Mouse (Mus musculus) midbrain, postnatal 0 days (tissue): ENCODE measurements at regions not wholly inside any gene's neighbourhood (a gene's known extent, or its start where the extent isn't known, plus 50 kb on each side); places are given as distances from the start of the nearest gene placed in this dataset.

ENCODE experiments used
- ATAC-seq: fragments of 200-750 bp; cut with Nextera tagmentation; 2 replicates; pipeline ENCODE4 v1.8.0; 2017; ENCODE audit warnings: moderate number of reproducible peaks, mild to moderate bottlenecking, moderate TSS enrichment, moderate library complexity; ENCODE audit not compliant: low FRiP score
- DNase-seq: peaks from one replicate; pipeline ENCODE4 v3.0.0-alpha.2; 2015; ENCODE audit warnings: low spot score
- H3K27ac ChIP-seq: fragments of 300-500 bp; sonication (generic); 2 replicates; pipeline ENCODE4 v1.5.1; 2014; ENCODE audit warnings: low read depth, mild to moderate bottlenecking, low read length, mixed read lengths
- H3K27me3 ChIP-seq: fragments of 300-500 bp; sonication (generic); 2 replicates; pipeline ENCODE4 v1.6.1; 2014; ENCODE audit warnings: low read length, control low read depth, mixed read lengths; ENCODE audit not compliant: insufficient read depth
- H3K36me3 ChIP-seq: fragments of 300-500 bp; sonication (generic); 2 replicates; pipeline ENCODE4 v1.6.1; 2014; ENCODE audit warnings: low read length, control low read depth, mixed read lengths; ENCODE audit not compliant: insufficient read depth
- H3K4me1 ChIP-seq: fragments of 300-500 bp; sonication (generic); 2 replicates; pipeline ENCODE4 v1.6.1; 2014; ENCODE audit warnings: mild to moderate bottlenecking, control low read depth, antibody characterized with exemption, low read length, mixed read lengths; ENCODE audit not compliant: insufficient read depth
- H3K4me2 ChIP-seq: fragments of 300-500 bp; sonication (generic); 2 replicates; pipeline ENCODE4 v1.6.1; 2014; ENCODE audit warnings: low read depth, mild to moderate bottlenecking, low read length, mixed read lengths; ENCODE audit not compliant: poor library complexity, severe bottlenecking
- H3K4me3 ChIP-seq: fragments of 300-500 bp; sonication (generic); 2 replicates; pipeline ENCODE4 v1.5.1; 2014; ENCODE audit warnings: low read depth, mild to moderate bottlenecking, low read length, moderate library complexity
- H3K9ac ChIP-seq: fragments of 300-500 bp; sonication (generic); replicated peaks from 2 replicates; pipeline ENCODE4 v1.6.1; 2014; ENCODE audit warnings: mild to moderate bottlenecking, low read length, moderate library complexity, mixed read lengths; ENCODE audit not compliant: poor library complexity, severe bottlenecking
- H3K9me3 ChIP-seq: fragments of 300-500 bp; sonication (generic); 2 replicates; pipeline ENCODE4 v1.6.1; 2016; ENCODE audit warnings: low read length, control low read depth
- CTCF ChIP-seq: IDR thresholded peaks from 2 replicates; pipeline ENCODE4 v1.5.1; 2016; ENCODE audit warnings: antibody characterized with exemption, mild to moderate bottlenecking
- WGBS: fragments of 180-500 bp; shearing (Covaris S2); extraction: QIAGEN DNeasy Blood & Tissue Kit; methylation state at CpG from one replicate; pipeline ENCODE4 v1.1.7; 2014; 5-methylcytosine and 5-hydroxymethylcytosine counted together

- Histone ChIP-seq H3K9ac (no peak overlapping the region), H3K36me3 (no peaks in the 10 kb centered on the region), H3K9me3 (no peaks in the 10 kb centered on the region), H3K27me3 (no peaks in the 10 kb centered on the region), H3K4me2 (no peak overlapping the region), H3K4me3 (no peak overlapping the region), H3K4me1 (no peaks in the 10 kb centered on the region), H3K27ac (no peak overlapping the region)
- WGBS: 75% methylated on average over 1 of the region's 1 CpGs
- ATAC-seq (no peak), DNase-seq (no peak)
- TF ChIP-seq CTCF: no peak
Observed at GRCm38 (mm10) chr3:19426130-19426556, 202.3 kb downstream of the 1700064H15Rik start.

- no peak for DNase-seq
- no peak overlapping the region for H3K4me3 ChIP-seq
- no peak for TF ChIP-seq CTCF
- H3K27ac ChIP-seq: no peak overlapping the region
- no peak overlapping the region for H3K4me2 ChIP-seq
- no peaks in the 10 kb centered on the region for H3K9me3 ChIP-seq
- no peaks in the 10 kb centered on the region for H3K4me1 ChIP-seq
- 95% methylated on average over 1 of the region's 1 CpGs for WGBS
- no peaks in the 10 kb centered on the region for H3K27me3 ChIP-seq
- no peaks in the 10 kb centered on the region for H3K36me3 ChIP-seq
- ATAC-seq: no peak
- H3K9ac ChIP-seq: no peak overlapping the region
Observed at GRCm38 (mm10) chr3:19425322-19425721, 203.2 kb downstream of the 1700064H15Rik start.

GRCm38 (mm10) chr3:19424384-19424783, 204.1 kb downstream of the 1700064H15Rik start:
- H3K27ac ChIP-seq: no peak overlapping the region
- no peak for DNase-seq
- no peak overlapping the region for H3K9ac ChIP-seq
- H3K4me2 ChIP-seq: no peak overlapping the region
- no peak overlapping the region for H3K4me3 ChIP-seq
- ATAC-seq: no peak
- H3K27me3 ChIP-seq: no peaks in the 10 kb centered on the region
- no peaks in the 10 kb centered on the region for H3K4me1 ChIP-seq
- no peaks in the 10 kb centered on the region for H3K36me3 ChIP-seq
- no peak for TF ChIP-seq CTCF
- no peaks in the 10 kb centered on the region for H3K9me3 ChIP-seq

- Histone ChIP-seq H3K4me3 (no peak overlapping the region), H3K9ac (no peak overlapping the region), H3K4me1 (no peaks in the 10 kb centered on the region), H3K4me2 (no peak overlapping the region), H3K27ac (no peak overlapping the region), H3K36me3 (no peaks in the 10 kb centered on the region), H3K9me3 (no peaks in the 10 kb centered on the region), H3K27me3 (no peaks in the 10 kb centered on the region)
- 96% methylated on average over 1 of the region's 1 CpGs for WGBS
- ATAC-seq: no peak
- no peak for DNase-seq
- no peak for TF ChIP-seq CTCF
Observed at GRCm38 (mm10) chr3:19421430-19421944, 207.0 kb downstream of the 1700064H15Rik start.

GRCm38 (mm10) chr3:19420912-19421311, 207.6 kb downstream of the 1700064H15Rik start:
- TF ChIP-seq CTCF: no peak
- Histone ChIP-seq H3K27me3 (no peaks in the 10 kb centered on the region), H3K4me1 (no peaks in the 10 kb centered on the region), H3K9ac (no peak overlapping the region), H3K36me3 (no peaks in the 10 kb centered on the region), H3K4me3 (no peak overlapping the region), H3K4me2 (no peak overlapping the region), H3K9me3 (no peaks in the 10 kb centered on the region), H3K27ac (no peak overlapping the region)
- DNase-seq (no peak), ATAC-seq (no peak)
- 91% methylated on average over 5 of the region's 5 CpGs for WGBS

- 57% methylated on average over 3 of the region's 3 CpGs for WGBS
- H3K27ac ChIP-seq: no peak overlapping the region
- no peaks in the 10 kb centered on the region for H3K9me3 ChIP-seq
- no peak for TF ChIP-seq CTCF
- no peak overlapping the region for H3K9ac ChIP-seq
- no peak for ATAC-seq
- H3K4me2 ChIP-seq: no peak overlapping the region
- H3K27me3 ChIP-seq: no peaks in the 10 kb centered on the region
- no peak overlapping the region for H3K4me3 ChIP-seq
- H3K4me1 ChIP-seq: no peaks in the 10 kb centered on the region
- H3K36me3 ChIP-seq: no peaks in the 10 kb centered on the region
- peak; percentile 6 for DNase-seq
Observed at GRCm38 (mm10) chr3:19410938-19411515, 217.4 kb downstream of the 1700064H15Rik start.
